Mouse (Mus musculus): ENCODE measurements around the gene Med28. TPM values are rescaled to one million over a fixed set of nuclear protein-coding genes. Genes with fewer than 3 reads are reported as not detected.
A peak's percentile ranks its signal among the peaks of the same experiment; 100 is the strongest.

The Med28 gene
- polyA plus RNA-seq, 1 experiment from 2014 or later, result 240 TPM

GRCm38 (mm10) chr5:45496930-45497550, 23.0 kb upstream of the Med28 start:
- no peak overlapping the region for H3K4me2 ChIP-seq (ENCODE audit: low read depth, low read length)
- no peak for ATAC-seq (ENCODE audit: low read depth)

GRCm38 (mm10) chr5:45497564-45497963, 22.5 kb upstream of the Med28 start:
- H3K36me3 ChIP-seq (ENCODE audit: control insufficient read depth, insufficient read depth, low read length), result peaks cover 24% of the 10 kb centered on the region
- H3K4me2 ChIP-seq (ENCODE audit: low read depth, low read length), result no peak overlapping the region
- WGBS, result 82% methylated on average over 5 of the region's 5 CpGs
- no peak overlapping the region for H3K27ac ChIP-seq (ENCODE audit: low read length)
- no peak for ATAC-seq (ENCODE audit: low read depth)
- H3K9ac ChIP-seq (ENCODE audit: low read length), result no peak overlapping the region
- H3K4me3 ChIP-seq (ENCODE audit: low read length), result no peak overlapping the region
- no peaks in the 10 kb centered on the region for H3K27me3 ChIP-seq (ENCODE audit: control insufficient read depth, insufficient read depth, low read depth, low read length)
- no peaks in the 10 kb centered on the region for H3K9me3 ChIP-seq (ENCODE audit: control insufficient read depth, low read length)
- peaks cover 23% of the 10 kb centered on the region for H3K4me1 ChIP-seq (replicated peaks; ENCODE audit: control insufficient read depth, insufficient read depth, low read length)

More at GRCm38 (mm10) chr5:45496930-45497550, 23.0 kb upstream of the Med28 start:
- Histone ChIP-seq H3K9me3 (ENCODE audit: control insufficient read depth, low read length) (no peaks in the 10 kb centered on the region), H3K36me3 (ENCODE audit: control insufficient read depth, insufficient read depth, low read length) (peaks cover 24% of the 10 kb centered on the region), H3K4me3 (ENCODE audit: low read length) (no peak overlapping the region), H3K27me3 (ENCODE audit: control insufficient read depth, insufficient read depth, low read depth, low read length) (no peaks in the 10 kb centered on the region), H3K4me1 (replicated peaks; ENCODE audit: control insufficient read depth, insufficient read depth, low read length) (peaks cover 23% of the 10 kb centered on the region), H3K27ac (ENCODE audit: low read length) (no peak overlapping the region), H3K9ac (ENCODE audit: low read length) (no peak overlapping the region)
- 82% methylated on average over 12 of the region's 12 CpGs for WGBS

- Histone ChIP-seq H3K27me3 (ENCODE audit: control insufficient read depth, insufficient read depth, low read depth, low read length) (no peaks in the 10 kb centered on the region), H3K4me1 (replicated peaks; ENCODE audit: control insufficient read depth, insufficient read depth, low read length) (no peaks in the 10 kb centered on the region), H3K4me3 (ENCODE audit: low read length) (no peak overlapping the region), H3K36me3 (ENCODE audit: control insufficient read depth, insufficient read depth, low read length) (peaks cover 41% of the 10 kb centered on the region), H3K4me2 (ENCODE audit: low read depth, low read length) (no peak overlapping the region), H3K9ac (ENCODE audit: low read length) (no peak overlapping the region), H3K27ac (ENCODE audit: low read length) (no peak overlapping the region), H3K9me3 (ENCODE audit: control insufficient read depth, low read length) (no peaks in the 10 kb centered on the region)
- ATAC-seq (ENCODE audit: low read depth), result no peak
- WGBS, result 80% methylated on average over 7 of the region's 7 CpGs
Measured at GRCm38 (mm10) chr5:45510071-45510470, 10.0 kb upstream of the Med28 start.

GRCm38 (mm10) chr5:45512908-45513307, 7.1 kb upstream of the Med28 start:
- Histone ChIP-seq H3K27ac (ENCODE audit: low read length) (no peak overlapping the region), H3K4me2 (ENCODE audit: low read depth, low read length) (no peak overlapping the region), H3K4me3 (ENCODE audit: low read length) (no peak overlapping the region), H3K27me3 (ENCODE audit: control insufficient read depth, insufficient read depth, low read depth, low read length) (no peaks in the 10 kb centered on the region), H3K36me3 (ENCODE audit: control insufficient read depth, insufficient read depth, low read length) (peaks cover 19% of the 10 kb centered on the region), H3K4me1 (replicated peaks; ENCODE audit: control insufficient read depth, insufficient read depth, low read length) (no peaks in the 10 kb centered on the region), H3K9me3 (ENCODE audit: control insufficient read depth, low read length) (no peaks in the 10 kb centered on the region), H3K9ac (ENCODE audit: low read length) (no peak overlapping the region)
- WGBS, result 82% methylated on average over 6 of the region's 6 CpGs
- ATAC-seq (ENCODE audit: low read depth), result no peak

GRCm38 (mm10) chr5:45513511-45513910, 6.5 kb upstream of the Med28 start:
- 94% methylated on average over 2 of the region's 2 CpGs for WGBS
- Histone ChIP-seq H3K4me1 (replicated peaks; ENCODE audit: control insufficient read depth, insufficient read depth, low read length) (no peaks in the 10 kb centered on the region), H3K4me3 (ENCODE audit: low read length) (no peak overlapping the region), H3K27me3 (ENCODE audit: control insufficient read depth, insufficient read depth, low read depth, low read length) (no peaks in the 10 kb centered on the region), H3K9ac (ENCODE audit: low read length) (no peak overlapping the region), H3K4me2 (ENCODE audit: low read depth, low read length) (no peak overlapping the region), H3K27ac (ENCODE audit: low read length) (no peak overlapping the region), H3K36me3 (ENCODE audit: control insufficient read depth, insufficient read depth, low read length) (peaks cover 18% of the 10 kb centered on the region), H3K9me3 (ENCODE audit: control insufficient read depth, low read length) (no peaks in the 10 kb centered on the region)
- ATAC-seq (ENCODE audit: low read depth), result no peak

- ATAC-seq (ENCODE audit: low read depth), result no peak
- Histone ChIP-seq H3K4me1 (replicated peaks; ENCODE audit: control insufficient read depth, insufficient read depth, low read length) (peaks cover under 1% of the 10 kb centered on the region; the same call in 1 of the 2 replicates), H3K4me2 (ENCODE audit: low read depth, low read length) (no peak overlapping the region), H3K9me3 (ENCODE audit: control insufficient read depth, low read length) (no peaks in the 10 kb centered on the region), H3K36me3 (ENCODE audit: control insufficient read depth, insufficient read depth, low read length) (peaks cover 15% of the 10 kb centered on the region), H3K4me3 (ENCODE audit: low read length) (no peak overlapping the region), H3K27me3 (ENCODE audit: control insufficient read depth, insufficient read depth, low read depth, low read length) (no peaks in the 10 kb centered on the region), H3K27ac (ENCODE audit: low read length) (no peak overlapping the region), H3K9ac (ENCODE audit: low read length) (no peak overlapping the region)
- 76% methylated on average over 1 of the region's 1 CpGs for WGBS
Measured at GRCm38 (mm10) chr5:45514599-45514998, 5.4 kb upstream of the Med28 start.

- Histone ChIP-seq H3K9me3 (ENCODE audit: control insufficient read depth, low read length) (no peaks in the 10 kb centered on the region), H3K27me3 (ENCODE audit: control insufficient read depth, insufficient read depth, low read depth, low read length) (no peaks in the 10 kb centered on the region), H3K27ac (ENCODE audit: low read length) (no peak overlapping the region), H3K4me3 (ENCODE audit: low read length) (no peak overlapping the region), H3K4me2 (ENCODE audit: low read depth, low read length) (no peak overlapping the region), H3K9ac (ENCODE audit: low read length) (no peak overlapping the region), H3K4me1 (replicated peaks; ENCODE audit: control insufficient read depth, insufficient read depth, low read length) (peaks cover 4% of the 10 kb centered on the region; the same call in 1 of the 2 replicates), H3K36me3 (ENCODE audit: control insufficient read depth, insufficient read depth, low read length) (peaks cover 12% of the 10 kb centered on the region)
- WGBS, result 88% methylated on average over 10 of the region's 10 CpGs
- no peak for ATAC-seq (ENCODE audit: low read depth)
Measured at GRCm38 (mm10) chr5:45515151-45515743, 4.8 kb upstream of the Med28 start.

- Histone ChIP-seq H3K4me1 (replicated peaks; ENCODE audit: control insufficient read depth, insufficient read depth, low read length) (peaks cover 13% of the 10 kb centered on the region), H3K36me3 (ENCODE audit: control insufficient read depth, insufficient read depth, low read length) (peaks cover 8% of the 10 kb centered on the region), H3K27me3 (ENCODE audit: control insufficient read depth, insufficient read depth, low read depth, low read length) (no peaks in the 10 kb centered on the region), H3K9ac (ENCODE audit: low read length) (peak overlapping the region; percentile 96), H3K4me2 (ENCODE audit: low read depth, low read length) (peak overlapping the region; percentile 79), H3K9me3 (ENCODE audit: control insufficient read depth, low read length) (no peaks in the 10 kb centered on the region), H3K27ac (ENCODE audit: low read length) (peak overlapping the region; percentile 37; the same call in 1 of the 2 replicates), H3K4me3 (ENCODE audit: low read length) (peak overlapping the region; percentile 96)
- 3% methylated on average over 5 of the region's 5 CpGs for WGBS
- no peak; the same call in 1 of the 2 replicates for ATAC-seq (ENCODE audit: low read depth)
Measured at GRCm38 (mm10) chr5:45520809-45521110, 731 bp downstream of the Med28 start.

- H3K4me2 ChIP-seq (ENCODE audit: low read depth, low read length), result no peak overlapping the region
- ATAC-seq (ENCODE audit: low read depth), result no peak
Measured at GRCm38 (mm10) chr5:45521601-45522000, 1.6 kb downstream of the Med28 start.

More at GRCm38 (mm10) chr5:45521601-45522000, 1.6 kb downstream of the Med28 start:
- H3K27ac ChIP-seq (ENCODE audit: low read length), result no peak overlapping the region
- H3K9me3 ChIP-seq (ENCODE audit: control insufficient read depth, low read length), result no peaks in the 10 kb centered on the region
- peaks cover 13% of the 10 kb centered on the region for H3K4me1 ChIP-seq (replicated peaks; ENCODE audit: control insufficient read depth, insufficient read depth, low read length)
- H3K27me3 ChIP-seq (ENCODE audit: control insufficient read depth, insufficient read depth, low read depth, low read length), result no peaks in the 10 kb centered on the region
- WGBS, result 89% methylated on average over 6 of the region's 6 CpGs
- H3K4me3 ChIP-seq (ENCODE audit: low read length), result no peak overlapping the region
- H3K9ac ChIP-seq (ENCODE audit: low read length), result no peak overlapping the region
- peaks cover 14% of the 10 kb centered on the region for H3K36me3 ChIP-seq (ENCODE audit: control insufficient read depth, insufficient read depth, low read length)

Data from lung, embryonic 16.5 days (tissue).